Mouse (Mus musculus) granulocyte monocyte progenitor cell, adult 5-6 weeks (primary cell): ENCODE measurements around the gene Amn. TPM values are rescaled to one million over a fixed set of nuclear protein-coding genes. Genes with fewer than 3 reads are reported as not detected.

ENCODE experiments used
- ATAC-seq: replicated peaks from 2 replicates; pipeline ENCODE4 v1.8.0; 2016; ENCODE audit warnings: mild to moderate bottlenecking, moderate TSS enrichment, inconsistent platforms; ENCODE audit not compliant: poor library complexity, severe bottlenecking
- total RNA-seq, 2 experiments: library from RNA; stranded (forward) in 1 of 2; stranded (reverse) in 1 of 2; fragments of 200-712, 200-1000 nt in 1 of 2; fragments of >200 nt in 1 of 2; fragmentation: Nextera tagmentation in 1 of 2; gene quantifications; 2 replicates each; pipeline ENCODE4 v1.2.3; 2014 to 2017

Amn gene
- total RNA-seq, 2 experiments from 2014 or later = 1.9 TPM; not detected in 1

DNA sequence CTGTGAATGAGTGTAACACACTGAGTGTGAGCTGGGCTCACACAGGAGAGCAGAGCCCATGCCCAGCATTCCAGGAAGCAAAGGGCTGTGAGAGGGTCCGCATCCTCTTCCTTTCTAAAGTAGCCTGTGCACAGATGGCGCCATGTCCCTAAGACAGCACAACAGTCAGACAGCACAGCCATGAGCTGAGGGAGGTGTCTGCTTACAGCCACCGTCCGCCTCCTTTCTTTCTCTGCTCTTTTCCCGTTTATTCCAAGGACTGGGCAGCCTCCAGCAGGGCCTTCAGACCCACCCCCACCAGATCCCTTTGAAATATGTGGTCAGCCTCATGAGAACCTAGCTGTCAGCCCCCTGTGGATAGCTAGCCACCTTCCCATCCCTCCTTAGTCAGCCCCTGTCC, 5.7 kb upstream of the Amn start:
- ATAC-seq = no peak

DNA sequence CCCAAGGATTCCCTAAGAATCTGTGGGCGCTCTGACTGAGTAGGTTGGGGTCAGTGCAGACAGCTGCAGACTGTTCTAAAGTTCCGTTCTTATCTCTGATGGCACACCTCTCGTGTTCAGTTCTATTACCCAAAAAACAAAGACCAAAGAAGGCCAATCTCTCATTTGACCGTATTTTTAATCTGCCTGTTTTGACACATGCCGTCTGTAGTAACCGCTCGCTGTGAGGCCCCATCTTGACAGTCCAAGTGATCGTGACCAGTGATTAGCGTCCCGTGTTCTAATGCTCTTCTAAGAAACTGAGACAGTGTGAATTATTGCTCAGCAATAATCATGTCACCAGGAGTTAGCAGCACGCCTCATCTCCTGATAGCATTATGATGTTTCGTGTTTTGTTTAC, 4.3 kb upstream of the Amn start:
- ATAC-seq = no peak

DNA sequence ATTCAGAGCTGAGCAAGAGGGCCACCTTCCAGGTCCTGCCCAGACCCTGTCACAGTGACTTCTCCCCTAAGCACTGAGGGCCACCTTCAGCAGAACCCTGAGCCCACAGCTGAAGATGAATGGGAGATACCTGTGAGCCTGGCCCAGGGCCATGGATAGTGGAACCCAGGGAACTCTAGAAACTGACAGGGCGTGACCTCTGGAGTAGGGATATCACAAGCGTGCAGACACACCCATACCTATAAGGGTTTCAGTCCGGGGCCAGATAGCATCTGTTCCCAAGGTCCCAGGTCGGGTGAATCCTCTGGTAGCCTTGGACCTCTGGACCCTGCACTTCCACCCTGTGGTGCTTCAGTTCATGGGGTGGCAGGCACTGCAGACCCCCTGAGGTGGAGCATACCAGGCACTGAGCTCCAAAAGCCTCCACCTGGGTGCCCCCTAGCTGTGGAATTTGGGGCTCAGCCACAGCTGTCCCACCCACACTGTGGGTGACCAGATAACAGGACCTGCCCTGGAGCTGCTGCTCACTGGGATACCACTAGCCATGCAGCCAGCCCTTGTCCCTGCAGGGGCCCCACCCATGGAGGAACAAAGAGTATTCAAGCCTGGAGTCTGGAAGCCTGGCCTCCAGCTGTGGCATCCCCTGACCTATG, 3.1 kb upstream of the Amn start:
- ATAC-seq = no peak

DNA sequence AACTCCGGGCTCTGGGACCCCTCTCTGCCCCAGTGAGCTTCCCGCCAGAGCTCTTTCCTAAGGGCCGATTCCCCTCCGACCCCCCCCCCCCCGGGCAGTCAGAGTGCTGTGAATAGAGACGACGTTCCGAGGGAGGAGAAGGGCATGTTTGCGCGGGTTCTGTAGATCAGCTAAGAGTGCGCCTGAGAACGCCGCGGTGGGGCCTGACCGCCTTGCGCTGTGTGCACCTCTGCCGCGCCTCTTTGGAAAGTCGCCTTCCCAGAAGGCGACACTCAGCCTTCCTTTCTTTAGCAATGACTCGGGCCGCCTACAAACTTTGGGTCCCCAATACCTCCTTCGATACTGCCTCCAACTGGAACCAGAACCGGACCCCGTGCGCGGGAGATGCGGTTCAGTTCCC, 511 bp downstream of the Amn start:
- ATAC-seq = no peak

DNA sequence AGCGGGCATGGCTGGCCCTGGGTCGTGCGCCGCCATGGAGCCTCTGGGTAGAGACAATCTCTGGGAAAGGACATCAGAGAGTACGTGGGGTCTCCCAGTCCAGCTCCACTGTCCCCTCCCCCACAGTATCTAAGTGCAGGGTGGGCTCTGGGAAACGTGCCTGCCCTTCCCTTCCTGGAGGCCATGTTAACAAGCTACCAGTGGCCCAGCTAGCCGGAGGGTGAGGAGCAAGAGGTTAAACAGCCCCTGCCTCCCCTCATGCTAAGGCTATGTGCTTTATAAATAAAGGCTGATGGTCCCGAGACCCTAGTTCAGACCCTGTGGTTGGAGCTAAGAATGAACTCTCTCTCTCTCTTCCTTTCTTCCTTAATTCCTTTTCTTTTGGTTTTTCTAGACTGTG, 1.1 kb downstream of the Amn start:
- no peak for ATAC-seq

DNA sequence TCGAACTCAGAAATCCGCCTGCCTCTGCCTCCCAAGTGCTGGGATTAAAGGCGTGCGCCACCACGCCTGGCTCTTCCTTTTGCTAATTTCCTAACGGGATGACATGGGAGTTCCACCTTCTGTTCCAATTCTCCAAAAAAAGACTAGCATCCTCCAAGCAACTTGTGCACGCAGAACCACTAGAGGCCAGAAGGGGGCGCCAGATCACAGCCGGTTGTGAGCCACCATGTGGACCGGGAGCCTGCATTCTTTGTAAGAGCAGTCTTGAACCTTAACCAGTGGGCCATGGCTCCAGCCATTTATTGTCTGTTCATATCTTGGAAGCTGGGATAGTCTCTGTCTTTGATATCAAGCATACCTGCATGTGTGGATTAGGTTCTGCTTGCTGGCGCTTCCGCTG, 1.5 kb downstream of the Amn start:
- peak; percentile 57 for ATAC-seq

DNA sequence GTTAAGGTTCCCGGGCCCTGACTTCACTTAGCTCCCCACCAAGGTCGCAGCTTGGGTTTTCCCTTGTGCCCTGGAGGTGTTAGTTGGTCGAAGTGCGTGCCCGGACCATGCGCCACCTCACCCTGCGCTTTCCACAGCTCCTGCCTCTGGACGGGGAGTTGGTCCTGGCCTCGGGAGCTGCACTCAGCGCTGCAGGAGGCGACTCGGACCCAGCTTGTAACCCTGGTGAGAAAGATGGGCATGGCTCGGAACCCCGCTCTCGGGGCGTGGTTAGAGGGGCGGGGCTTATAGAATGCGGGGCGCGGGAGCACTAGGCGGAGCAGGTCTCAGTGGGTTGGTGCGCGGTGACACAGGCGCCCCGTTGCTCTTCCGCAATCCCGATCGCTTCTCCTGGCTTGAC, 3.1 kb downstream of the Amn start:
- ATAC-seq = 0 out of 2 replicates have a peak, but pooled peaks have one; percentile 20

DNA sequence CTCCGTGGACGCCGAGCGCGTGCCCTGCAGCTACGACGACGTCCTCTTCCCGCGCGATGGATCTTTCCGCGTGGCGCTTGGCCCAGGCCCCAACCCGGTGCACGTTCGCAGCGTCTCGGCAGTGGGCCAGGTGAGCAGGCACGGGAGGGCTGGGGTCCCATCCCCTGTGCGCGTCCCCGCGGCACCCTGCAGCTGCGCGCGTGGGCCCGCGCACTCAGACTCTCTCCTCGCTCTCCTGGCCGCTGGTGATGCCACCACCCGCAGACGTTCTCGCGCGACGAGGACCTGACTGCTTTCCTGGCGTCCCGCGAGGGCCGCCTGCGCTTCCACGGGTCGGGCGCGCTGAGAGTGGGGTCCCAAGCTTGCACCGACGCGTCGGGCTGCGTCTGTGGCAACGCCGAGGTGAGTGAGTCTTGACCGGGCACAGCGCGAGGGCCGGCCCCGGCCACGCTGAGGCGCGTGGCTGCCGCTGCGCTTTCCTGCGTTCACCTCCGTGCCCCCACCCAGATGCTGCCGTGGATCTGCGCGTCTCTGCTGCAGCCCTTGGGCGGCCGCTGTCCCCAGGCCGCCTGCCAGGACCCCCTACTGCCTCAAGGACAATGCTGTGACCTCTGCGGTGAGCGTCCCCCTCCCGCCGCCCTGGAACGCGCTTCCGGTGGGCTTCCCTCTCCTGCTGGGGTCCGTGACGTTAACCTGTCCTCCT, 3.7 kb downstream of the Amn start:
- no peak for ATAC-seq

DNA sequence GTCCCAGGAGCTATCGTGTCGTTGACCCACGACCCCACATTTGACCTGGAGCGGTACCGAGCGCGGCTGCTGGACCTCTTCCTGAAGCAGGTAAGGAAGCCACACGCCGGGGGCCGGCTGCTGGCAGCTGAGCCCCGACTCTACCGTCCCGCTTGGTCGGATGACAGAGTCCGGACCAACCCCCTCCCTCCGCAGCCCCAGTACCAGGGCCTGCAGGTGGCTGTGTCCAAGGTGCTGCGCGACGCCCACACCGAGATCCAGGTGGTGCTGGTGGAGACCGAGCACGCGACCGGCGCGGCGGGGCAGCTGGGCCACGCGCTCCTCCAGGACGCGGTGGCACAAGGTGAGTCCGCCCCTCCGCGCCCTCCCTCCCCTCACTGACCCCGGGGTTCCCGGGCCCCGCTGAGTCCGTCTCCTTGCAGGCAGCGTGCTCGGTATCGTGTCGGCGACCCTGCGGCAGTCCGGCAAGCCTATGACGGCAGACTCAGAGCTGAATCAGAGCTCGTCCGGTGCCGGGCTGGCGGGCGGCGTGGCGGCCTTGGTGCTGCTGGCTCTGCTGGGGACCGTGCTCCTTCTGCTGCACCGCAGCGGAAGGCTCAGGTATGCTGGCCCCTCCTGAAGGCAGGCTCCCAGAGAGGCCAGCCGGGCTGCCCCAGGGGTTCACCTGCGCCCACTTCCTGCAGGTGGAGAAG, 4.4 kb downstream of the Amn start:
- no peak for ATAC-seq

DNA sequence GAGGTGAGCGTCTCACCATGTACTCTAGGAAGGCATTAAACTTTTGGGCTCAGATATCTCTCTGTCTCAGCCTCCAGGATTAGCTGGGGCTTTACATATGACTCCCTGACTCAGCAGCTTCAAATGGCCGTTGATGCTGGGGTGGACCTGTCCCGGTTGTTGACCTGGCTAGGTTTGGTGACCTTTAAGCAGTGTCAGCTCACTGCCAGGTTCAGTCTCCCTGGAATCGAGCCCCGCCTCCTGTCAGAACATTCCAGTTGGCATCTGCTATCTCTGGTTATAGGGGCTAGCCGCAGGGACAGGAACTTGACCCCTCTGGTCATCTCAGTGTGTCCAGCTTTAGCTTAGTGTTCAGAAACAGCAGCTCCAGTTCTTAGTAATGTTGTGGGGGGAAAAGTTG, 5.5 kb downstream of the Amn start:
- ATAC-seq = no peak

DNA sequence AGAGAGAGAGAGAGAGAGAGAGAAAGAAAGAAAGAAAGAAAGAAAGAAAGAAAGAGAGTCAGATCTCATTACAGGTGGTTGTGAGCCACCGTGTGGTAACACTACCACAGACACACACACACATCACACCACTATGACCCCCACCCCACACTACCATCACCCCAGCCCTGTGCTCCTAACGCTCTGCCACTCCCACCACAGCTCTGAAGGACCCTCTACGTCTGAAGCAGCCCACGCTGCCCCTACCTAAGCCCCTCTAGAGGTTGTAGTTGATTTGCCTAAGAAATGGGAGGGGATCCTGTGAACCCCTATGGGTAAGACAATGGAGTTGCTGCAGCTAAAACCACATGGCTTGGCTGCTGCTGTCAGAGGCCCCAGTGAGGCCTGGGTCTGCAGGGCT, 12.7 kb downstream of the Amn start:
- ATAC-seq = no peak

DNA sequence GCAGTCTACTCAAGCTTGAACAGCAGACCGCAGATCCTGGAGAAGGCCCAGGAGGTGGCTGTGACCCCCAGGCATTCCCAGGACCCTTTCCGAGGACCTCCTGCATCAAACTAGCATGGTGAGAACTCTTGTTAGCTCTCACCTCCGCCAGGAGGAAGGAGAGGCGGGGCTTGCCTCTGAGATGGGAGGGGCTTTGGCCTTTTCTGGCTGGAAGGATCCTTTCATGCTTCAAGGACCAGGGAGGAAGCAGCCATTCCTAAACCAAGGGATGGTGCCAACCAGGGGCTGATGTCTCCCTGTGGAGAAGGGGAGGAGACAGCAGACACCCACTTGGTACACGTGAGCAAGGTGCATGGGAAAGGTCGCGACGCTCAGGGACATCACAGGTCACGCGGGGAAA, 13.6 kb downstream of the Amn start:
- no peak for ATAC-seq

DNA sequence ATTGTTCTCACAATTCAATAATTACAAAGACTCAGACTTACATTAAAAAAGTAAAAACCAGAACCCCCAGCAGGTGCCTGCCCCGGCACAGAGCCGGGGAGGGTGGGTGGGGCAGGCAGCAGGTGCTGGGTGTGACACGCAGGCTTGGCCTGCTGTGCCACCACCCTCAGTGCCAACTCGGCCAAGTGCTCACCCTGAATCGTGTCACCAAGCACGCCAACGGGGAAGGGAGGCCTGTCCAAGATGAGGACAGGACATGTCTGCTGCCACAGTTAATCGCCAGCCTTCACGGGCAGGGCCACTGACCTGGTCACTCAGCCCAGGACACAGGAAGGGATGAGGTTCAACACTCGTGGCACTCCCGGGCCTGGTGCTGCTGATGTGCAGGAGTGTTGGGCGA, 22.1 kb downstream of the Amn start:
- ATAC-seq = no peak

DNA sequence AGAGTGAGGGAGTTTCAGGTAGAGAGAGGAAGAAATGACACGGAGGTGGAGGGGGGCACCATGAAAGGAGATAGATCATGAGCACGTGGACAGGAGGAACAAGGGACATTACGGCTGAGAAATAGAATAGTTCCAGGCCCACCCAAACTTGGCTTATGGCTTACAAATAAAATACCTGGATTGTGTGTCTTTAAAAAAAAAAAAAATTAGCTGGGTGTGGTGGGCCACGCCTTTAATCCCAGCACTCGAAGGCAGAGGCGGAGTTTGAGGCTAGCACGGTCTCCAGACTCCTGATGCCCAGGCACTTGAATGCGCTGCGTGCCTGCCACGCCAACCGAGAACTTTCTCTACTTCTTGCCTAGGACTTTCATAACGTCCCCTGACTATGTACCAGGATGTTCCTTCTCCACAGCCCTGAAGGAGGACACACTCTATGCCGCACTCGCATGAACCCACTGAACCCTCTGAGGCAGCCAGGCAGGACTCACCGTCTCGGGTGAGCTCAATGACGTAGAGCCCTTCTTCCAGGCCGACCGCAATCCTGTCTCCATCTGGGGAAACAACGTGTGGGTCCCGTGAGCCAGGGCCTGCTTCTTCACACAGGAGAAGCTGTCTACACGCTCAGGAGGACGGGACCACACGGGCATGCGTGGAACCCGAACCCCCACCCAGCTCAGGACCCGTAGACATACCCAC, 30.6 kb downstream of the Amn start:
- ATAC-seq = peak; percentile 6; the same call in 1 of the 2 replicates

DNA sequence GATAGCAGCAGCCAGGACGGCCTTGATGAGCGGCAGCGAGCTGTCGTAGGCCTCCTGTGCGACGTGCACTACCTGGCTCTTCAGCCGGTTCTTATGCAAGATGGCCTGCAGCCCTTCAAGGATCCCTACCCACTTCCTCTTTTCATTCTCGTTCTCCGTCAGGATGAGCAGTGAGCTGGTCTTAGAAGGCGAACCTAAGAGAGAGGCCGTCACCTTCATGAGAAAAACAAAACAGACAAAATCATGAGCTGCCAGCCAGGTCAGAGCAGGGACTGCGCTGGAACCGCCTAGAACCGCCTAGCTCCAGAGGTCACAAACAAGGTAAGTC, 31.1 kb downstream of the Amn start:
- peak; percentile 96 for ATAC-seq

DNA sequence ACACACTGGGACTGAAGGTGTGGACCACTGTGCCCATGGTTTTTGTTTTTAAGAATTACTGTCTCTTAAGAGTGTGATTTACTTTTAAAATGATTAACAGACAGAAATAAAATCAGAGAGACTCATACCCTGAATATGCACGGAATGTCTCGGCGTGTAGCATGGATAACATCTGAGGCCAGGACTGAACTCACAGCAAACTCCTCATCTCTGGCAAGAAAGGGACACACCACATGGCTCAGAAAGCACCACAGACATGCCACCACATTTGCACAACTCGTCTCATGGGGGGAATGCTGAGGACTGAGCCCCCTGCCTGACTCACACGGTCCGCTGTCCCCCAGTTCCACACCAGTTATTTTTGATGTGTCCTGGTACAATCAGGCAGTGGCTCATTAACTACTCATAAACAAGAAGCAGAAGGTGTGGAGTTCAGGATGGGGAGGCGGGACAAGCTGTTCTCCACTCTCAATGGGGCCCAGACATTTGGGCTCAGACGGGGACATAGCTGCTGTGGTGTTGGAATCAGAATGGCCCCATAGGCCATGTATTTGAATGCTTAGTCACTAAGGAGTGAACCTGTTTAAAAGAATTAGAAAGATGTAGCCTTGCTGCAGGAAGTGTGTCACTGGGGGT, 32.9 kb downstream of the Amn start:
- ATAC-seq = no peak

DNA sequence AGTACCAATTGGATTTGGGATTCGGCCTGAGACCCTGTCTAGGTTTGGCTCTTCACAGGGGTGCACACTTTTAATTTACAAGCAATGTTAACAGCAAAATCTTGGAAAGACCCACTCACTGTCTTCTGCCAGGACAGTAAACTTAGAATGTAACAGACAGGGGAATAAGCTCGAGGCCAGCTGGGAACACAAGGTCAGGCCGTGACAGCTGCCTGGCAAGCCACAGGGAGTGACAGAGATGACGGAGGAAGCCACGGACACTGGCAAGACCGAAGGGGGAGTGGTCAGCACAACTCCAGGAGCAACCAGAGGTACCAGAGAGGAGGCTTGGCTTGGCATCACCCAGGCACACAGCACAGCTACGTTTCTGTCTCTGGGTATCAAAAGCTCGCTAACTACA, 35.9 kb downstream of the Amn start:
- ATAC-seq = no peak

DNA sequence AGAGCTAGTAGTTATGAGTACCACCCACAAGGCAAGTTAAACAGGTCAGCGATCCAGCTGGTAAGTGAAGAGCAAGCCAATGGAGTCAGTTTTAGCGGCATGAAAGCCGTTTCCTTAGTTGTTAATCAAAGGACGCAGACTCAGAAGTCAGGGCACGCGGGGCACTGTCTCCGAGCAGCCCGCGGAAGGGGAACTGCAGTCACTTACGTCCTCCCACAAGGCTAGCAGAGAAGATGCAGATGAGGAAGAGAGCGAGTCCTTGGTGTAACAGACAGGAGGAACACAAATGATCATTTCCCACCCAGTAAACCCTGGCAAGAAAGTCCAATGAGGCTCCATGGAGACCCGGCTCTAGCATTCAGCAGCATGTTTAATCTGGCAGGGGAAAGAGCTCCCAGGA, 38.4 kb downstream of the Amn start:
- peak; percentile 85 for ATAC-seq

DNA sequence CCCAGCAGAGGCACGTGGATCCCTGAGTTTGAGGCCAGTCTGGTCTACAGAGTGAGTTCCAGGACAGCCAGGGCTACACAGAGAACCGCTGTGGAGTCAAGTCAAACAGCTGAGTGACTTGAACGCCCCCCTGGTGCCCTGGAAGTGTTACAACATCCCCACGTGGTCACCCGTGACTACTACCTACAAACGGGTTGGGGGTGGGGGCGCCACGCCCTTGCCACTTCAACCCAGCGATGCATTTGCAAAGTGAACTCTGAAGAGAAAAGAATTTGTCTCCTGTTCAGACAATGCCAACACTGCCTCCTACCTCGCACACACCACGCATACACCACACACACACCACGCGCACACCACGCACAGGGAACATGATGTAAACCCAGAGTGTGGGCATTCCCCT, 39.0 kb downstream of the Amn start:
- no peak for ATAC-seq

DNA sequence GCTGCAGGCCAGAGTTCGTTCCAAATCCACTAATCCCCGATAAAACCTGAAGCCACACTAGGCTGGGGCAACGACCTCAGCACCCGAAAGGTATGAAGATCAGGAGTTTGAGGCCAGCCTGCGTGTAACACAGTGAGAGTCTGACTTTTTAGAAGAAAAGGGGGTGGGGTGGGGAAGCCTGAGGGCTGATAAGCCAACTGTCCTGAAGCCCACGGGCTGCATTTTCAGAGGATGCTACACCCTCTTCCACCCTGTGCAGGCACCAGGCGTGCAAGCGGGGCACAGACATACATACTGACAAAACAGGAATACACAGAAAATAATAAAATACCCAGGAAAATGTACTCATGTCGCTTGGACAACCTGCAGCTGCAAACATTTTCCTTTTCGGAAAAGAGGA, 40.9 kb downstream of the Amn start:
- no peak for ATAC-seq

DNA sequence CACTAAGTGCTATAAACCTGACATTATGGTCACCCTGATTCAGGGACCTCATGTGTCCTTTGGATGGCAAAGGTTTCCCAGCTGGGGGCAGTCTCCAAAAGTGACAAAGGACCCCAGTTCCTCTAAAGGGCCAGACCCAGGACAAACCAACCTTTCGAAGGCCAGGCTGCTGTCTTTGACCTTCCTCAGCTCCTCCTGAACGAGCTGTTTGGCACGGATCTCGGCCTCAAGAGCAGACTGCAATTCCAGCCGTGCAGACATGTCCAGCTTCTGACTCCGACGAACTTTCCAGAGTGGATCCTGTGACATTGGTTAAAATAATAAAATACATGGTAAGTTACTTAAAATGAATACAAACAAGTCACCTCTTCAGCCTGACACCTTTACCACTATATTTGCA, 43.4 kb downstream of the Amn start:
- ATAC-seq = no peak
